Mouse (Mus musculus) cerebellum, adult 2 months (tissue): ENCODE measurements around the gene Kbtbd12.

Experiments
- CTCF ChIP-seq: fragments of 200-500 bp; IDR thresholded peaks from 2 replicates; pipeline ENCODE4 v1.5.1; 2011; ENCODE audit warnings: low read depth, mild to moderate bottlenecking, control low read depth, low read length, moderate library complexity, borderline replicate concordance; ENCODE audit not compliant: insufficient read depth
- POLR2A ChIP-seq: fragments of 200-500 bp; IDR thresholded peaks from 2 replicates; pipeline ENCODE4 v1.6.1; 2011; ENCODE audit warnings: low read length, control low read depth, borderline replicate concordance; ENCODE audit not compliant: insufficient read depth

GRCm38 (mm10) chr6:88627317-88627811, 10.4 kb downstream of the Kbtbd12 start:
- peak; percentile 62; the same call in 1 of the 2 replicates for TF ChIP-seq POLR2A
- no peak for TF ChIP-seq CTCF
